Mouse (Mus musculus) embryonic fibroblast, embryonic 13.5 days (primary cell): Measurements from ENCODE around the gene Cpne6. TPM values are rescaled to one million over a fixed set of nuclear protein-coding genes. Genes with fewer than 3 reads are reported as not detected.
A peak's percentile ranks its signal among the peaks of the same experiment; 100 is the strongest.

ENCODE experiments used
- H3K27ac ChIP-seq: 2 replicates; pipeline ENCODE4 v1.5.1; 2012; ENCODE audit warnings: low read length, control low read depth, inconsistent platforms; ENCODE audit not compliant: insufficient read depth
- H3K4me1 ChIP-seq: 2 replicates; pipeline ENCODE4 v1.6.1; 2011; ENCODE audit warnings: low read length; ENCODE audit not compliant: control insufficient read depth, insufficient read depth
- H3K4me3 ChIP-seq: 2 replicates; pipeline ENCODE4 v1.5.1; 2011; ENCODE audit warnings: mild to moderate bottlenecking, control low read depth, low read length; ENCODE audit not compliant: insufficient read depth
- CTCF ChIP-seq: IDR thresholded peaks from 2 replicates; pipeline ENCODE4 v1.5.1; 2011; ENCODE audit warnings: mild to moderate bottlenecking, control low read depth, low read length, moderate library complexity, borderline replicate concordance; ENCODE audit not compliant: insufficient read depth
- POLR2A ChIP-seq: IDR thresholded peaks from 2 replicates; pipeline ENCODE4 v1.6.1; 2011; ENCODE audit warnings: low read depth, mild to moderate bottlenecking, control low read depth, low read length, moderate library complexity
- polyA plus RNA-seq: library from polyadenylated mRNA; stranded (reverse); fragments of >200 nt; gene quantifications from 2 replicates; pipeline ENCODE4 v1.2.4, GENCODE M21; 2011; ENCODE audit warnings: low read depth; ENCODE audit not compliant: missing spikeins, insufficient read length

Gene Cpne6
- polyA plus RNA-seq, 1 experiment: not detected

- Histone ChIP-seq H3K4me1 (0 out of 2 replicates have a peak, but pooled peaks cover 2% of the 10 kb centered on the region), H3K4me3 (no peak overlapping the region), H3K27ac (no peak overlapping the region)
- TF ChIP-seq CTCF (no peak), POLR2A (no peak)
Observed at GRCm38 (mm10) chr14:55542268-55542667, 32.0 kb downstream of the Cpne6 start.

- Histone ChIP-seq H3K27ac (no peak overlapping the region), H3K4me3 (no peak overlapping the region), H3K4me1 (0 out of 2 replicates have a peak, but pooled peaks cover 2% of the 10 kb centered on the region)
- TF ChIP-seq CTCF (no peak), POLR2A (no peak)
Observed at GRCm38 (mm10) chr14:55544334-55544733, 34.1 kb downstream of the Cpne6 start.

DNA sequence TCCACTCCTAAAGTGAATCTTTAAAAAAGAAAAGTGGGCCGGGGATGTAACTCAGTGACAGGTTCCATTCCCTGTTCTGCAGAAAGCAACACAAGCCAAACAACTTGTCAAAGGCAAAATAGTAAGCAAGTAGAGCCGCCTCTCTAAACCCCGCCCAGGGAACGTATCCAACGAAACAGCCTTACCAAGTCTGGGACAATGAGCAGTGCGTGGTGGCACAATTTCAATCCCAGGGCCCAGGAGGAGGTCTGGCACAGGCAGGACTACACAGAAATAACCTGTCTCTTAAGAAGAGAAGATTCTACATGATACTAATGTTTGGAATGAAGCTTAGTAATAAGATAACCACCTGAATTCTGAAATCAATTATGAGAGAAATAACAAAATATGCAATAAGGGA is 39.9 kb downstream of the Cpne6 start:
- Histone ChIP-seq H3K27ac (no peak overlapping the region), H3K4me3 (no peak overlapping the region), H3K4me1 (no peaks in the 10 kb centered on the region)
- no peak for TF ChIP-seq POLR2A
- TF ChIP-seq CTCF: no peak

- Histone ChIP-seq H3K4me3 (no peak overlapping the region), H3K27ac (no peak overlapping the region), H3K4me1 (no peaks in the 10 kb centered on the region)
- TF ChIP-seq CTCF (no peak), POLR2A (peak; percentile 20; the same call in 1 of the 2 replicates)
Observed at GRCm38 (mm10) chr14:55551347-55551746, 41.1 kb downstream of the Cpne6 start.

- TF ChIP-seq CTCF (no peak), POLR2A (peak; percentile 62)
Observed at GRCm38 (mm10) chr14:55551794-55552193, 41.5 kb downstream of the Cpne6 start.

DNA sequence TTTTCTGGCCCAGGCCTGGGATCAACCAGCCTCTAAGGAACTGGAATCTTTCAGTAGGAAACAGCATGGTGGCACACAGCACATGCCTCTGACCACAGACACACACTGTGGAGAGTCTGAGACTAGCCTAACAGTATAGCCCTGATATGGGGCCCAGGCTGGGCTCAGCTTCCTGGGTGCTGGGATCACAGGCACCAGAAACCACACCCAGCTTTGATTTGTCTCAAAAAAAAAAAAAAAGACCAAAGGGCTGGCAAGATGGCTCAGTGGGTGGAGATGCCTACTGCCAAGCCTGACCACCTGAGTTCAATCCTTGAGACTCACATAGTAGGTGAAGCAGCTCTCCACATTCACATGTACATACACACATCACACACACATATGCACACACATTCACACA is 44.4 kb downstream of the Cpne6 start:
- H3K4me3 ChIP-seq: no peak overlapping the region
- no peak for TF ChIP-seq CTCF
- TF ChIP-seq POLR2A: 0 out of 2 replicates have a peak, but pooled peaks have one; percentile 5
- H3K4me1 ChIP-seq: no peaks in the 10 kb centered on the region
- no peak overlapping the region for H3K27ac ChIP-seq

More at GRCm38 (mm10) chr14:55551794-55552193, 41.5 kb downstream of the Cpne6 start:
- no peak overlapping the region for H3K27ac ChIP-seq
- H3K4me3 ChIP-seq: no peak overlapping the region
- no peaks in the 10 kb centered on the region for H3K4me1 ChIP-seq

GRCm38 (mm10) chr14:55555788-55556187 is 45.5 kb downstream of the Cpne6 start:
- TF ChIP-seq CTCF (no peak), POLR2A (no peak)
- Histone ChIP-seq H3K4me3 (no peak overlapping the region), H3K4me1 (no peaks in the 10 kb centered on the region), H3K27ac (no peak overlapping the region)

DNA sequence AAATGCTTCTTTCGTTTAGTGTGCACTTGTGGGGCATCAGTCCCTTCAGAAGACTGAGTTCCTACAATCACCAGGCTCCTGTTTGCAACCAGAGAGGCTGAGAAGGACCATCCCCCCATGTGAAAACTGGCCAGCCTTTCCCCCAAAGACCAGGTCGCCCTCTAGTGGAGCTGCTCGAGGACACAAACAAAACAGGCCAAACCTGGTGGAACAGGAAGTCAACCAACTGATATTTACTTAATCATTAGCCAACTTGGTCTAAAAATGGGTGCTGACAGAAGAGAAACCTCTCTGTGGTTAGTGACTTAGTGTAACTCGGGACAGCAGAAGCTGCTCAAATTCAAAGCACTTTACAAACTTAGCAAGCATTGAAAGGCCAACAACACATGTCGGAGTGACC is 46.8 kb downstream of the Cpne6 start:
- Histone ChIP-seq H3K4me3 (no peak overlapping the region), H3K27ac (no peak overlapping the region), H3K4me1 (peaks cover 3% of the 10 kb centered on the region; the same call in 1 of the 2 replicates)
- TF ChIP-seq CTCF (peak; percentile 64), POLR2A (no peak)

- no peak overlapping the region for H3K27ac ChIP-seq
- H3K4me1 ChIP-seq: peaks cover 3% of the 10 kb centered on the region; the same call in 1 of the 2 replicates
- no peak for TF ChIP-seq CTCF
- no peak for TF ChIP-seq POLR2A
- no peak overlapping the region for H3K4me3 ChIP-seq
Observed at GRCm38 (mm10) chr14:55557587-55557986, 47.3 kb downstream of the Cpne6 start.

DNA sequence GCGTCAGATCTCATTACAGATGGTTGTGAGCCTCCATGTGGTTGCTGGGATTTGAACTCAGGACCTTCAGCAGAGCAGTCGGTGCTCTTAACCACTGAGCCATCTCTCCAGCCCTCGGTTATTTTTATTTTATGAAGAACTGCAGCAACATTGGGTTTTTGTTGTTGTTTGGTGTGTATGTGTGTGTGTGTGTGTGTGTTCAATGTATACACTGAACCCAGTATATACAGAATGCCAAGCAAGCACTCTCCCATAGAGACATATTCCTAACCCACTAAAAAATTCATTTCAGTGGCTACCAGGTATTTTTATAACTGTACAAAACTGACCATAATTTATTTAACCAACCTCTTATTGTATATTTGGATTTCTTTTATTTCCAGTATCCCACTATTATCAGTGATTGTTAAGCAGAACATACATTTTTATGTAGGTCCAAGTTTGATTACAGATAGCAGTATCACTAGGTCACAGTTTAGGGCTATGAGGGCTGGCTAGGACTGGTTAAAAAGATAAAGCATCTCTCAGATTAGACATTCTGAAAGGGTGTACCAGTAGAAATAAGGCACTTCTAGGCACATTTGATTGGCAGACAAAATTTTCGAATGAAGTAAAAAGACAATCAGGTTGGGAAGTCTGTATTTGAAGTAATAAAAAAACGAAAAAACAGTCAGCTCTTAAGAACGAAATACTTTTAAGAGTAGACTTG is 48.6 kb downstream of the Cpne6 start:
- no peak overlapping the region for H3K4me3 ChIP-seq
- peaks cover 3% of the 10 kb centered on the region; the same call in 1 of the 2 replicates for H3K4me1 ChIP-seq
- TF ChIP-seq POLR2A: no peak
- no peak for TF ChIP-seq CTCF
- H3K27ac ChIP-seq: no peak overlapping the region
